Mouse (Mus musculus) fibroblast of lung, adult 2 months (primary cell): ENCODE measurements at regions not wholly inside any gene's neighbourhood (a gene's known extent, or its start where the extent isn't known, plus 50 kb on each side); places are given as distances from the start of the nearest gene placed in this dataset.

Experiments
- DNase-seq: peaks from one replicate; pipeline ENCODE4 v3.0.0-alpha.2; 2011; ENCODE audit warnings: low read depth

- DNase-seq = no peak
Observed at GRCm38 (mm10) chr9:61293223-61293985, 78.8 kb upstream of the Tle3 start.

- no peak for DNase-seq
Observed at GRCm38 (mm10) chr9:61295001-61295400, 77.2 kb upstream of the Tle3 start.

GRCm38 (mm10) chr9:61296311-61296947, 75.7 kb upstream of the Tle3 start:
- no peak for DNase-seq

GRCm38 (mm10) chr9:61297385-61297784, 74.8 kb upstream of the Tle3 start:
- no peak for DNase-seq

DNA sequence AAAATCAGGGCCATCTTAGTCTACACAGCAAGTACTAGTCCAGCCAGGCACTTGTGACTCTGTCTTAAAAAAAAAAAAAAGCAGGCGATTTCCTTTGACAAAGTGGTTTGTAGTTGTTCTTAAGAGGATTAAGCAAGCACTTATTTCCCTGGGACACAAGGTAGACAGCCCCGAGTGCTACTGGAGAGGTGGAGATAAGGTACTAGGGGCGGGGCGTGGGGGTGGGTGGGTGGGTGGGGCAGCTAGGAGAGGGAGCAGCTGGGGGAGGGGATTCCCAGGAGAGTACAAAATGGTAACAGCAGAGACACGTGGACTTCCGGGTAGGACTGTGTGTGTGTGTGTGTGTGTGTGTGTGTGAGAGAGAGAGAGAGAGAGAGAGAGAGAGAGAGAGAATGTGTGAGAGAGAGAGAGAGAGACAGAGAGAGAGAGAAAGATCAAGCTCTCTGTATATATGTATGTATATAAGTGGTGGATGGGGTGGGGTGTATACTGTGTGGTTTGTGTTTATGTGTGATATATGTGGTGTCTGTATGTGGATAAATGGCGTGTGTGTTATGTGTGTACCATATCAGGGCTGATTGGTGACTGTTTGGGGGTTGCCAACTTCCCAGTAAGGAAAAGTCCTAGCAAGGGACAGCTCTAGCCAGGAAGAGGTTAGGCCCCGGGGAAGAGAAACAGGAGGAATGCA, 72.1 kb upstream of the Tle3 start:
- no peak for DNase-seq

- no peak for DNase-seq
Observed at GRCm38 (mm10) chr9:61301070-61301469, 71.1 kb upstream of the Tle3 start.

- no peak for DNase-seq
Observed at GRCm38 (mm10) chr9:61302724-61303123, 69.4 kb upstream of the Tle3 start.

- no peak for DNase-seq
Observed at GRCm38 (mm10) chr9:61306306-61306705, 65.9 kb upstream of the Tle3 start.

GRCm38 (mm10) chr9:61309096-61309495, 63.1 kb upstream of the Tle3 start:
- DNase-seq = no peak

GRCm38 (mm10) chr9:61309768-61310493, 62.2 kb upstream of the Tle3 start:
- peak; percentile 80 for DNase-seq

- no peak for DNase-seq
Observed at GRCm38 (mm10) chr9:61310574-61310973, 61.6 kb upstream of the Tle3 start.

DNA sequence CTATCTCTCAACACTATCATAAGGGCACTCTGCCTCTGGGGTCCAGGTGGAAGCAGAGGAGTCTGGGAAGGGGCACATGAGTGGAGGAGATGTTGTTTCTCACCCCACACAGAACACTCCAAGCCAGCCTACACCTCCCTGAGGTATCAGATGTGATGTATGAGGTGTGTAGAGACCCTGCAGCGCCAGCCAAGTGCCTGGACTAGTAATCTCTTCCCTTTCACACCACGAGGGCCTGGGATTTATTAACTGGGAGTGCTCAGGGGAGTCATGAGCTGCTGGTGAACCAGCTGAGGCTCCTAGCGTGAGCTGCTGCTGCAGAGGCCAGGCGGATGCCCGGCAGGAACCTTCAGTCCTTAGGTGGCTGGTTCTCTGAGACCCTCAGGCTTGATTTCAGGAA, 60.6 kb upstream of the Tle3 start:
- DNase-seq = no peak

DNA sequence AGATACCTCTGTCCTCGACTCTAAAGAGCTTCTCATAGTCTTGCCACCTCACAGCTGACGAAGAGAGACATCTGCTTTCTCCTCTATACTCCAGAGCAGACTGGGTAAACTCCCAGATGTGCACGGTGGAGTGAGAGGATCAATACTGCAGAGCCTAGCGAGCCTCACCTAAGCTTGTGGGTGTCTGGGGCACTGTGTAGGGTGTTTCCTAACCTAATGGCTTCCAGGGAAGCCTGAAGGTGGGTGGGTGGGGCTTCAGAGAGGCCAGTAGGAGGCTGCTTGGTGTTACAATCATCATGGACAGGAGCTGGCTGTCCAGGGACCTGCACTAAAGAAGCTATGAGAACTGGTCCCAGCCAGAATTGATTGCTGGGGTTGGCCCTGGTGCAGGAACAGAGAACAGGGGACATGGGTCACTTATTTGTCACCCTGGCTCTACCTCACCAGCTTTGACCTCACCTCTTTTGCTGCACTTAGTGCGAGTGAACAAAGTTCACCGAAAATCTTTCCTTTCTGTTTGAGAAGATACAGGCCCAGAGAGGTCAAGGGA, 57.5 kb upstream of the Tle3 start:
- DNase-seq = no peak

- no peak for DNase-seq
Observed at GRCm38 (mm10) chr9:61315371-61316298, 56.5 kb upstream of the Tle3 start.

DNA sequence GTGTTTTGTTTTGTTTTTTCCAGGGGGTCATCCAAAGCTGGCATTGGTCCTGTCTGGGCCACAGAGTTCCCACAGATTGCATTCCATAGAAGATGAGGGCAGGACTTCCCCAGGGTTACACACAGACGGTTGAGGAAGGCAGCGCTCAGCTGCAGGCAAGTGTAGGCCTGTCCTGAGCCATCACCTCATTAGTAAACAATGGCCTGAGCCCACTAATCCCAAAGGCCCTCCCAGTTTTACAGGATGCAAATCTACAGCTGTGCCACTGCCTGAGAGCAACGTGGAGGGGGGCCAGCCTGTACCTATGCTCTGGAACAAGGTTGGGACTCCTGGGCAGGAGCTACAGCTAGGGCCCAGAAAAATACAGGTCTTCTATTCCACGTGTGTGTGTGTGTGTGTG, 55.7 kb upstream of the Tle3 start:
- no peak for DNase-seq

DNA sequence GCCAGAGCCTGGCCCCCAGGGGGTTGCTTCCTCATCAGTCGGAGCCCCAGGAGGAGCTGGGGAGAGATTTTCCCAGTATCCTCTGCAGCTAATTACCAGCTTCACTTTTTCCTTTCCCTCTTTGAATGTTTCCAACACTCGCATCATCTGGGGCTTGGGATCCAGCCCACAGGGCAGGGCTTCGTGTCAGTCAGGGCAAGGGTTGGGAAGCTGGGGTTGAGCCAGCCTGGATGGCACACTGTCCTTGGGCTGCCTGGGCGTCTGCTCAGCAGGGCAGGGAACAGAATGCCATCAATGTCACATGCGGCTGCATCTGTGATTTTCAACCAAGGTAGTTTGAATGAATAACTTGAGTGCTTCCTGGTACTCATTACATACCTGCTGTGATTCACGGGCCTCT, 52.4 kb upstream of the Tle3 start:
- no peak for DNase-seq

- DNase-seq = no peak
Observed at GRCm38 (mm10) chr9:61321314-61321713, 50.9 kb upstream of the Tle3 start.

- DNase-seq = no peak
Observed at GRCm38 (mm10) chr9:61321825-61322224, 50.3 kb upstream of the Tle3 start.

DNA sequence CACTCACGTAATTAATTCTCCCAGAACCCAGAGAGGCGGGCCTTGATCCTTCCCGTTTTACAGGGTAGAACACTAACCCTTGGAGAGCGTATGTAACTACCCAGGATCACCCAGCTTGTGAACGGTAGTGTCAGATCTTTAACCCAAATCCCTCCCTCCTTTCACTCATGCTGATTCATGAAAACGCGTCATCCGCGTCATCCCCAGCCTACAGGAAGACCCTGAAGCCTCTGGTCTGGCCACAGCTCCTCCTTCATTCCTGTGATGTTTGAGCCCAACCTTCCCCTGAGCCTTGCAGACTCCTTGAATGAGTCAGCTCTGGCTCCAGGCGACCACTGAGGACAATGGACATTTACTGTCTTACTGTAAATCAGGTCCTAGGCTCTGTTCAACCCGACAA, 49.8 kb upstream of the Tle3 start:
- no peak for DNase-seq
